Mouse (Mus musculus) hindlimb bud, embryonic 11.5 days (tissue): ENCODE results near the gene Pgc.

Experiments
- DNase-seq: peaks from one replicate; pipeline ENCODE4 v3.0.0-alpha.2; 2012; ENCODE audit warnings: low read depth, low spot score; ENCODE audit errors: extremely low spot score

Gene Pgc

GRCm38 (mm10) chr17:47707961-47708360 lies 18.7 kb upstream of the Pgc start:
- no peak for DNase-seq

GRCm38 (mm10) chr17:47708972-47709371 lies 17.7 kb upstream of the Pgc start:
- DNase-seq = no peak

- DNase-seq = no peak
These were observed 16.6 kb upstream of the Pgc start for GRCm38 (mm10) chr17:47710036-47710435.

GRCm38 (mm10) chr17:47711883-47712282 lies 14.8 kb upstream of the Pgc start:
- no peak for DNase-seq

GRCm38 (mm10) chr17:47712889-47713571 lies 13.6 kb upstream of the Pgc start:
- DNase-seq = no peak

- no peak for DNase-seq
These were observed 11.6 kb upstream of the Pgc start for GRCm38 (mm10) chr17:47715037-47715436.

GRCm38 (mm10) chr17:47721183-47721582 lies 5.5 kb upstream of the Pgc start:
- DNase-seq = no peak

GRCm38 (mm10) chr17:47730633-47731575 lies 4.3 kb downstream of the Pgc start:
- no peak for DNase-seq

- no peak for DNase-seq
These were observed 9.0 kb downstream of the Pgc start for GRCm38 (mm10) chr17:47735553-47736100.

- no peak for DNase-seq
These were observed 10.2 kb downstream of the Pgc start, which contains the start of gene Tfeb for GRCm38 (mm10) chr17:47736856-47737255. Tfeb (plus strand) TSS chr17:47737030.

GRCm38 (mm10) chr17:47737271-47738065 lies 10.8 kb downstream of the Pgc start:
- DNase-seq = no peak

GRCm38 (mm10) chr17:47738066-47738878 lies 11.6 kb downstream of the Pgc start:
- DNase-seq = no peak

- no peak for DNase-seq
These were observed 12.5 kb downstream of the Pgc start for GRCm38 (mm10) chr17:47738879-47739798.

GRCm38 (mm10) chr17:47740186-47740585 lies 13.5 kb downstream of the Pgc start:
- no peak for DNase-seq

- no peak for DNase-seq
These were observed 16.5 kb downstream of the Pgc start for GRCm38 (mm10) chr17:47742991-47743734.

GRCm38 (mm10) chr17:47744086-47744485 lies 17.4 kb downstream of the Pgc start:
- DNase-seq = no peak

GRCm38 (mm10) chr17:47744746-47745368 lies 18.2 kb downstream of the Pgc start:
- DNase-seq = no peak
